Mouse (Mus musculus) thymus, adult 18-20 months (tissue): Measurements from ENCODE around the gene Pgpep1.

Source experiments
- DNase-seq, 2 experiments: peaks; one replicate each; pipeline ENCODE4 v3.0.0; 2022; ENCODE audit warnings: mixed read lengths in 2 of 2

Pgpep1 gene

DNA sequence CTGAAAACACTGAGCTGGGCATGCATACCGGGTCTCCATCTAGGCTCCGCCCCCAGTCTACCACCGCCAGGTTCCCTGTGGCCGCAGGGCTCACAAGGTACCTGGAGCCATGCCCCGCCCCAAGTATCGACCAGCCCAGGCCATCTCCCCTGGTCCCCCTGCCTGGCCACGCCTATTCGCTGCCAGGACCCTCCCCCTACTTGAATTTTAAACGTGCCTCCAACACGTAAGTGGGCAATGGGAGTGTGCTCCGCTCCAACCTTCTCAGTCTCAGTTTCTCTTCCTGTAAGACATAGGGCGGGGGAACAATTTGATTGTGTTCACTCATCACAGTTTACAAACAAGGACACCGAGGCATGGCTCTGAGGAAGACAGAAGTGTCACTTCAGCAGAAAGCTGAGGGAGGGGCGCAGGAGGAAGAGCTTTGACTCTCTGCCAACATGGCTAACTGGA is at the start of gene Pgpep1:
TSS of gene Pgpep1 (minus strand) at position 116 of the 453 bp plus-strand sequence.
- DNase-seq, result peak in 1 of 2 experiments; percentile 48

DNA sequence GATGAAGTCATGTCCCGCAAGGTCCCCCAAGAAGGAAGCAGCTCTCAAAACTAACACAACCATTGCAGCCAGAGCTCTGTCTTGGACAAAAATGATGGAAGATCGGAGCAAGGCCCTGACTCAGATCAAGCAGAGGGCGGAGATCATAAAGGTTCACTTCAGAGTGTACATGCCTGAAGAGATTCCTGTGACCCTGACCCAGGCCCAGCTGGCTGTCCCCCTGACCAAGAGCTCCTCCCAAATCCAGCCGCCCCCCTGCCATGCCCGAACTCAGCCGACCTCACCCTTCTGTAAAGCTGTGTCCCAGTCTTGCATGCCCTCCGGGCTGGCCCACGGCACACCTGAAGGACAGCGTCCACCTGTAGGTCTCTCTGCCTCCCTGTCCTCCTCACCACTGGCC is 49.6 kb upstream of the Pgpep1 start:
- DNase-seq, result no peak

DNA sequence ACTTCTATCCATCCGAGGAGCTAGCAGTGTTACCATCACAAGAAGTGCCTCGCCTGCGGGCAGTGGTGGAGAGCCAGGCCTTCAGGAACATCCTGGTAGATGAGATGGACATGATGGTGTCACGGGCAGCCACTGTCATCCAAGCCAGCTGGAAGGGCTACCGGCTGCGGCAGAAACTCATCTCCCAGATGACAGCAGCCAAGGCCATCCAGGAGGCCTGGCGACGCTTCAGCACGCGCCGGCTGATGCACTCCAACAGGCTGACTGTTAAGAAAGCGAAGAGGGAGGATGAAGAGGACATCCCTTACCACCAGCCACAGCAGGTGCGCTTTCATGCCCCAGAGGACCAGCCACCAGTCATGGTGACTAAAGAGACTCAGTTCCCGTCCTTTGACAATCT is 48.1 kb upstream of the Pgpep1 start:
- DNase-seq, result no peak

- DNase-seq, result no peak
Measured at GRCm38 (mm10) chr8:70703287-70703686, 43.1 kb upstream of the Pgpep1 start, which contains the start of gene Iqcn. Iqcn (plus strand) TSS chr8:70703457.

DNA sequence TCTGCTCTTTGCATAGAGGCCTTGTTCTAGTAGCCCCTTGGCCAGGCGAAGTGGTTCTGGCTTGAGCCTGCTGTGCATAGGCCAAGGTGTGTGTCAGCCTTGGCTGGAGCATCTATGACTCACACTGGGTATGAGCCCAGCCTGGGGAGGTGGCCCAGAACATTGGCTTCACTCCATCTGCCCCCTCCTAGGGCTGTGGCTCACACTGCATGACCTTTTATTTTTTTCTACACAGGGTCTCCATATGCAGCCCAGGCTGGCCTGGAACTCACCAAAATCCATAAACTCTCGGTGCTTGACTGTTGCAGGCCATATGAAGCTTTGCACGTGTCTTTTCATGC is 42.6 kb upstream of the Pgpep1 start:
- DNase-seq, result no peak

DNA sequence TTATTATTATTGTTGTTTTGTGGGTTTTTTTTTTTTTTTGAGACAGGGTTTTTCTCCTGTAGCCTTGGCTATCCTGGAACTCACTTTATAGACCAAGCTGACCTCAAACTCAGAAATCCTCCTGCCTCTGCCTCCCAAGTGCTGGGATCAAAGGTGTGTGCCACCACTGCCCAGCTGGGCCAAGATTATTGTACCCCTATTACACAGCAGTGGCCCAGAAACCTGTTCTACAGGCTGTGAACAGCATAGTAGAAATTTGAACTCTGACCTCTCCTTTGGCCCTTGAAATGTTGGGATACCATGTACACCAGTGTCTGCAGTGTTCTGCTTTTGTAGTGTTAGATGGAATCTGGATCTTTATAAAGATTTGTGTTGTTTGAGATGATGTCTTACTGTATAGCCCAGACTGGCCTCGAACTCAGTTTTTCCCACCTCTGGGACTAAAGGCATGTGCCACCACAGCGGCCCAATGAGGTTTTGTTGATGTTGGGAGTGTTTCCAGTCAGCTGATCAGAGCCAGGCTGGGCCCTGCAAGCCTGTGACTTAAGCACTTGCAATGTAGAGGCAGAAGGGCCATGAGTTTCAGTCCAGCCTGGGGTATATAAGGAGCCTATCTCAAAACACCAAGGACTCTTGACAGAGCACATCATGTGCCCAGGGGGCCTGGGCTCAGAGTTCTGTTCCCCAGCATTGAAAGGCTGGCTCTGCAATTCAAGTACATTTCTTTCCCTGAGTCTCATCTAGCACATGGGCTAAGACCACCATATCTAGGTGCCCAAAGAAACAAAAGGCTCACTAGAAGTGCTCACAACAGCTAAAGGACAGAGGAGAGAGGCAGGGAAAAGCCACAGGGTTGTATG is 42.0 kb upstream of the Pgpep1 start:
- DNase-seq, result no peak

- DNase-seq, result no peak
Measured at GRCm38 (mm10) chr8:70701048-70701981, 41.1 kb upstream of the Pgpep1 start.

DNA sequence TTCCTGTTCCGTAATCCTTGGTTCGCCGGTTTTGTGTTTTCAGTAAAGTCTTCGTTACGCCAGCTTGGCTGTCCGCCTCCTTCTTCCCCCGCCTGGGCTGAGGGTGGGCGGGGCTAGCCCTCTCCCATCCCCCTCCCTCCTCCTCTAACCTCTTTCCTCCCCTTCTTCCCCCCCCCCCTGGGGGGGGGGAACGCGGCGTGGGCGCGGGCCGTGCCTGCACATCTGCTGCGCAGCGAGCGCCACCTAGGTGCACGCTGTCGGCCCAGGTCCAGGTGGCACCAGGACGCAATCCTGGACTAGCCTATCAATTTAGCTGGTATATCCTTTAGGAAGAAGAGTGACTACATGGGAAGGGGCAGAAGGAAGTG is 40.4 kb upstream of the Pgpep1 start:
- peak; percentile 87 to 90 for DNase-seq

- DNase-seq, result peak; percentile 86 to 87
Measured at GRCm38 (mm10) chr8:70699834-70700554, 39.8 kb upstream of the Pgpep1 start.

DNA sequence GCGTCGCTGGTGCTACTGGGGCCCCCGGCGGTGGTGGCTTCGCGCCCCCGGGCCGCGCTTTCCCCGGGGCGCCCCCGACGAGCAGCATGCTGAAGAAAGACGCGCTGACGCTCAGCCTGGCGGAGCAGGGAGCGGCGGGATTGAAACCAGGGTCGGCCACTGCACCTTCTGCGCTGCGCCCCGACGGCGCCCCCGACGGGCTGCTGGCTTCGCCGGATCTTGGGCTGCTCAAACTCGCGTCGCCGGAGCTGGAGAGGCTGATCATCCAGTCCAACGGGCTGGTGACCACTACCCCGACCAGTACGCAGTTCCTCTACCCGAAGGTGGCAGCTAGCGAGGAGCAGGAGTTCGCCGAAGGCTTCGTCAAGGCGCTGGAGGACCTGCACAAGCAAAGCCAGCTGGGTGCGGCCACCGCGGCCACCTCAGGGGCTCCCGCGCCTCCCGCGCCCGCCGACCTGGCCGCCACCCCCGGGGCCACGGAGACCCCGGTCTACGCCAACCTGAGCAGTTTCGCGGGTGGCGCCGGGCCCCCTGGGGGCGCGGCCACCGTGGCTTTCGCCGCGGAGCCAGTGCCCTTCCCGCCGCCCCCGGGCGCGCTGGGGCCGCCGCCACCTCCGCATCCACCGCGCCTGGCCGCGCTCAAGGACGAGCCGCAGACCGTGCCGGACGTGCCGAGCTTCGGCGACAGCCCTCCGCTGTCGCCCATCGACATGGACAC is 39.1 kb upstream of the Pgpep1 start:
- DNase-seq, result peak; percentile 58 to 73

DNA sequence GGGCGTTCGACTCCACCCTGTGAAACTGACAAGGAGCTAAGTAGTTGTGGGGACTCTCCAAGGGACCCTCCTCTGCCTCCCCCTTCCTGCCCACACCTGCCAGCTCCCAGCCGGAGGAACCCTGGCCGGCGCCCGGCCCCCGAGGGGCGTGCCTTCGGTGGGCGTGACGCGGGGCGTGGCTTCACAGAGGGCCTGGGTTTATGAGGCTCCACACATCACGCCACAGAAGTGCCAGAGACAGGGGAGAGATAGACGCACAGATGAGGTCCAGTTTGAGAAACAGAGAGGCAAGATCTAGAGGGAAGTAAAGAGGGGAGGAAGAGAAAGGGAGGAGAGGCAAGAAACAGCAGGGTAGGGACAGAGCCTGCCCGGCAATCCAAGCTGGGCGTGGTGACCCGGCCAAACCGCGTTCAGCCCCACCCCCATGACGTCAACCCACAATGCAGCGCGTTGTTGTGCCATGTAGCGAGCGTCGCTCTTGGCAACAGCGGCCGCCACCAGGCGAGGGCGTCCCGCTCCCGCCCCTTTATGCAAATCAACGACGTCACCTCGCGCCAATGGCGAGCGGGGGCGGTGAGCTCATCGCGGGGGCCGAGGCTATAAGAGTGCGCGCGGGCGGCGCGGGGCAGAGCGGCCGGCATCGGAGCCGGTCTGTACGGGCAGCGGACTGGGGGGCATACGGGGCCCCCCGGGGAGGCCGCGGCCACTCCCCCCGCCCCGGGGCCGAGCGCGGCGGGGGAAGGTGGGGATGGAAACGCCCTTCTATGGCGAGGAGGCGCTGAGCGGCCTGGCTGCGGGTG is 38.3 kb upstream of the Pgpep1 start, which contains the start of gene Jund:
TSS of gene Jund (plus strand) at position 640 of the 800 bp plus-strand sequence.
- peak; percentile 98 for DNase-seq

- DNase-seq, result no peak
Measured at GRCm38 (mm10) chr8:70697366-70698250, 37.4 kb upstream of the Pgpep1 start.

DNA sequence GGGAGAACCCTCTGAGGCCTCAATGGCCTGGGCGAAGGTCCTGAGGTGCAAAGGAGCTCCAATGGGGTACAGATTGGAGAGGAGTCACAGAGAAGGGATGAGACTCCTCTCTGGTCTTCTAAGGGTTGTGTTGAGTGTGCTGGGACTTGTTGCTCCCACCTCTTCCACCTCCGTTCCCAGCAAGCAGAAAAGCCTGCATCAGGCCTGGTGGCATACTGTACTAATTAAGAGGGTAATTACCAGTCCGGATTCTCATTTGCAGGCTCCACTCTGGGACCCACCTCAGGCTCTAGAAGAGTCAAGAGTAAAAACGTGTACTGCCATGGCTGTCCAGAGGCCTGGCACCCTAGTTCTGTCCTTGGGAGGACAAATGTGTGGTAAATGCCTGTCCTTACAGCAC is 36.8 kb upstream of the Pgpep1 start:
- no peak for DNase-seq

GRCm38 (mm10) chr8:70696019-70696885 is 36.1 kb upstream of the Pgpep1 start:
- peak; percentile 58 to 72 for DNase-seq

DNA sequence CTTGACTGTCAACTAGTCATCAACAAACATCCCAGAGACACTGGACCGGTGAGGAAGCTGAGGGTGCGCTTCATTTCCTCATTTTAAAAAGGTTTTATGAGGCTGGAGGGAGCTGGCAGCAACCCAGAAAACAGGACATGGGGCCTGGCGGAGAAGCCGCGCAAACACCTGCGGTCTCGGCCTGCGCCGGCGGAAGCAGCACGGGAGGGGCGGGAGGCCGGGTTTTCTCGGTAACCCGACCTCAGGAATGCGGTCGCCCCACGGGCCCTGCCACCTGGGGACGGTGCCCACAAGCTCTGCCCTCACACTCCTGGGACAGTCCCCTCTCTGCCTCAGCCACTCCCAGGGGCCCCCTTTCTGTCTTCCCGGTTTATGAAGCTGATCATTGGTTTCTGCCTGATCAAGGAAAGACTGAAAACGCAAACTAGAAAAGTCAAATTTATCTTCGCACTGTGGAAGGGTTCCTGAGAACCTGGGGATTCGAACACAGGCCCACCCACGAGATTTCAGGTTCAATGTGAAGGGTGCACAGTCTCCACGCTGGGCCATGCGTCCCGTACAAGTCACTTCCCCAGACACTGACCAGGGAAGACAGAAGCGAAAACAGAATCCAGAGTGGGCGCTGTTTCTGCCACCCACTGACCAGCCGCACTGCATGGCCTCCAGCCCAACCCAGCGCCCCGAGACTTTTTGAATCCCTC is 35.3 kb upstream of the Pgpep1 start:
- peak; percentile 79 to 84 for DNase-seq

DNA sequence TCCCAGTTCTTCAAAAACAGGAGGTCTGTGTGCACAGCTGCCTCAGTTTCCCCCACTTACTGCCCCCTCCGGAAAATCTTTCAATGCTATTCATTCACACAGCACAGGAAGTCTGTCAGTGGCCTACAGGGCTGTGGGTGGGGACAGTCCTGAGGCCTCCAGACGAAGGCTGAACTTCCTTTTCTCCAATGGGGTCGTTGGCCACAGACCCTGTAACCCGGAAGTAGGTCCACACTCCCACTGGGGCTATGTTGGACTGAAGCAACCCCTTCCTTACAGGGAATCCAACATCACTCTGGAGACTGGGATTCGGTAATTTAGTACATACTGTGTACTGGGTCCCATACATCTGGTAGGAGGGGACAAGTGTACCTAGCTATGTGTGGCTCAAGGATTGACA is 33.4 kb upstream of the Pgpep1 start:
- no peak for DNase-seq

DNA sequence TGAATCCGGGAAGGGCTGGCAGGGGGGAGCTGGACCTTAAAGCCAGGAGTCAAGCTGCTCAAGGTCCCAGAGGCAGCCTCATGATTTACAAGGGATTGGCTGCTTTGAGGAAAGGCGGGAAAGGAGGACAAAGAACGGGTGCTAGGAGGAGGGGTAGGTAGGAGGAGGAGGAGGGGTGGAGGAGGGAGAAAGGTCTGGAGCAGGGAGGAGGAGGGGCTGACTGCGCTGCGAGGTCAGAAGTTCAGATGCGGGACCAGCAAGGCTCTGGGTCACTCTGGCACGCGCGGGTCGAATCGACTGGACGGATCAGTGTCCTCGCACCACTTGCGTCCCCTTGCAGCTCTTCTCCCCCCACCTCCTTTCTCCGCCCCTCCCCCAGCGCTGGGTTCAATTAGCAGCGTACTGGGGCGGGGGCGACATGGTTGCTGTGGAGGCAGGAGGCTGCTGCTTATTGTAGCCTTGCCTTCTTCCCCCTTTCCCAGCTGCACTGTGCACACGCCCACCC is 31.6 kb upstream of the Pgpep1 start:
- no peak for DNase-seq

- DNase-seq, result no peak
Measured at GRCm38 (mm10) chr8:70691230-70691629, 31.0 kb upstream of the Pgpep1 start.
